Mouse (Mus musculus) inflammation-experienced regulatory T-cells, adult 6 months (primary cell): ENCODE data around the gene Cd40lg. TPM values are rescaled to one million over a fixed set of nuclear protein-coding genes. Genes with fewer than 3 reads are reported as not detected.

Experiments
- polyA plus RNA-seq, 3 experiments: library from polyadenylated mRNA; unstranded; fragments of 100-300 nt; shearing (Covaris generic); gene quantifications; one replicate each; pipeline ENCODE4 v1.2.1; 2017

Gene Cd40lg
- polyA plus RNA-seq, 3 experiments from 2014 or later, result 65.0 to 80.7 (median 69.6) TPM

Other genes with a start within 250 kb of the Cd40lg start
- not detected for gene Brs3, start 169.1 kb upstream of the Cd40lg start, polyA plus RNA-seq
- 10 to 100 TPM; 27.5 to 29.4 (median 28.9) TPM for gene Htatsf1, start 158.6 kb upstream of the Cd40lg start, polyA plus RNA-seq
- under 1 TPM in 1 of 3 experiments, not detected in 2; 0.36 TPM for gene Vgll1, start 124.0 kb upstream of the Cd40lg start, polyA plus RNA-seq
- gene Arhgef6, start 126.6 kb downstream of the Cd40lg start, polyA plus RNA-seq, result 10 to 100 TPM; 74.2 to 95.3 (median 80.3) TPM
- 100 to 1,000 TPM in 1 of 3 experiments, 10 to 100 TPM in 2; 71.5 to 109 (median 89.7) TPM for gene Rbmx, start 180.9 kb downstream of the Cd40lg start, polyA plus RNA-seq
- not detected for gene Gm364, start 197.0 kb downstream of the Cd40lg start, polyA plus RNA-seq